Mouse (Mus musculus): ENCODE results near the gene Gm49342. TPM values are rescaled to one million over a fixed set of nuclear protein-coding genes. Genes with fewer than 3 reads are reported as not detected.
A peak's percentile ranks its signal among the peaks of the same experiment; 100 is the strongest.
"Not testable (repeated sequence)": the region's sequence is repeated elsewhere in the genome, so short reads cannot be mapped to it uniquely, and the experiment has no call there.

Gene Gm49342
- polyA plus RNA-seq, 1 experiment from 2014 or later, result not detected

DNA sequence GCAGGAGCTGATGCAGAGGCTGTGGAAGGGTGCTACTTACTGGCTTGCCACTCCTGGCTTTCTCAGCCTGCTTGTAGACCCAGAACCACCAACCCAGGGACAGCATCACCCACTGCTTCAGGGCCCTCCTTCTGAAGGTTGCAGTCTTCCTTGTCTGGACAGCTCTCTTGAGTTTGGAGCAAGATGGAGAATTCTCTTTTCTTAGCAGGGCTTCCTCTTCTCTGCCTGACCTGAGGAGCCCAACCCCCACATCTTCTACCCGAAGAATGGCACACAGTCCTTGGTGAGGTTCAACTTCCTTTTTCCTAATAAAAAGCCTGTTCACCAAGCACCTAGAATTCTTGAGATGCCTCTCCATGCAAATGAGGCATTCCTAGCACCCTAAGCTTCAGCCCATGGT, 26.5 kb downstream of the Gm49342 start:
- Histone ChIP-seq H3K4me1 (peaks cover 8% of the 10 kb centered on the region; the same call in 1 of the 2 replicates), H3K27me3 (no peaks in the 10 kb centered on the region), H3K4me2 (replicated peaks) (no peak overlapping the region), H3K4me3 (no peak overlapping the region), H3K36me3 (no peaks in the 10 kb centered on the region), H3K27ac (no peak overlapping the region), H3K9ac (no peak overlapping the region), H3K9me3 (replicated peaks) (no peaks in the 10 kb centered on the region)
- 73% methylated on average over 1 of the region's 1 CpGs for WGBS
- ATAC-seq (ENCODE audit: low FRiP score), result no peak

DNA sequence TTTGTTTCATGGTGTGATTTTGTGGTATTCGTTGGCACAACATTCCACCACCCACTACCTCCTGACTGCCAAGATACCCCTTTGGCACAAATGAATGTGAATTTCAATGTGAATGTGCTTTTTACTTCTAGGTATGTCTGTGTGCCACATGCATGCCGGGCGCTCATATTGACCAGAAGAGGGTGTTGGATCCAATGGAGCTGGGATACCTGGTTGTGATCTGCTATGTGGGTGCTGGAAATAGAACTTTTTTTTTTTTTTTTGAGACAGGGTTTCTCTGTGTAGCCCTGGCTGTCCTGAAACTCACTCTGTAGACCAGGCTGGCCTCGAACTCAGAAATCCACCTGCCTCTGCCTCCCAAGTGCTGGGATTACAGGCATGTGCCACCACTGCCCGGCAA, 28.7 kb downstream of the Gm49342 start:
- H3K4me2 ChIP-seq (replicated peaks); H3K36me3 ChIP-seq; H3K4me1 ChIP-seq; H3K27me3 ChIP-seq; H3K9ac ChIP-seq; H3K4me3 ChIP-seq; H3K27ac ChIP-seq; ATAC-seq (ENCODE audit: low FRiP score); H3K9me3 ChIP-seq (replicated peaks): not testable (repeated sequence)
- WGBS, result 96% methylated on average over 5 of the region's 5 CpGs

DNA sequence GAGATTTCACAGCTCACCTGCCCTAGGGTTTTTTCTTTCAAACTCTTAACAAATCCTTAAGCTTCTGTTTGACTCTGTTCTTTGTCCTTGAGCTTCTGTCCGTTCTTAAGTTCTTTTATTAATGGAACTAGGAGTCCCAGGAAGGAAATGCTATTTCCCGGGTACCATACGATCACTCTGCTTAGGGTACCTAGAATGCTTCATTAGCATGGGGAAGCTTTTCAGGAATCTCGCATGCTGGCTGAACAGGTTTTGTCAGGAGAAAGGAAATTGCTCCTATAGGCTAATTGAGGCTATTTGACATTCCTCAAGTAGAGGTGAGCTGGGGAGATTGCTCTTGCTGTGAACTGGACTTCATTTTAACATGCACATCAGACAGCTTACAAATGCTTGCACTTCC, 29.4 kb downstream of the Gm49342 start:
- no peak overlapping the region for H3K4me2 ChIP-seq (replicated peaks)
- H3K9ac ChIP-seq, result no peak overlapping the region
- WGBS, result 65% methylated on average over 4 of the region's 4 CpGs
- H3K27ac ChIP-seq, result no peak overlapping the region
- H3K27me3 ChIP-seq, result no peaks in the 10 kb centered on the region
- no peak overlapping the region for H3K4me3 ChIP-seq
- no peak for ATAC-seq (ENCODE audit: low FRiP score)
- peaks cover 8% of the 10 kb centered on the region; the same call in 1 of the 2 replicates for H3K4me1 ChIP-seq
- H3K9me3 ChIP-seq (replicated peaks), result no peaks in the 10 kb centered on the region
- no peaks in the 10 kb centered on the region for H3K36me3 ChIP-seq

DNA sequence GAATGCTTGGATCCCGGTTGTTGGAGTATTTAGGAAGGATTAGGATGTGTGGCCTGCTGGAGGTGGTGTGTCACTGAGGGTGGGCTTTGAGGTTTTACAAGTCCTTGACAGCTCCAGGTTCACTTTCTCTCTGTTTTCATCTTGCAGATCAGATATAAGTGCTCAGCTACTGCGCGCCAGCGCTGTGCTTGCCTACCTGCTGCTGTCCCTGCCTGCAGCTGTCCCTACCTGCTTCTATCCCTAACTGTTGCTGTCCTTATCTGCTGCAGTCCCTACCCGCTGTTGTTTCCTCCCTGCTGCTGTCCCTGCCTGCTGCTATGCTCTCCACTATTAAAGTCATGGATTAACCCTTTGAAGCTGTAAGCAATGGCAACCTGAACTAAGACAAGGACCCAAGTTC, 30.7 kb downstream of the Gm49342 start:
- H3K36me3 ChIP-seq, result no peaks in the 10 kb centered on the region
- ATAC-seq (ENCODE audit: low FRiP score), result no peak
- H3K9me3 ChIP-seq (replicated peaks), result no peaks in the 10 kb centered on the region
- peaks cover 2% of the 10 kb centered on the region; the same call in 1 of the 2 replicates for H3K4me1 ChIP-seq
- no peaks in the 10 kb centered on the region for H3K27me3 ChIP-seq
- H3K9ac ChIP-seq, result no peak overlapping the region
- no peak overlapping the region for H3K27ac ChIP-seq
- no peak overlapping the region for H3K4me3 ChIP-seq
- 64% methylated on average over 5 of the region's 5 CpGs for WGBS
- H3K4me2 ChIP-seq (replicated peaks), result no peak overlapping the region

DNA sequence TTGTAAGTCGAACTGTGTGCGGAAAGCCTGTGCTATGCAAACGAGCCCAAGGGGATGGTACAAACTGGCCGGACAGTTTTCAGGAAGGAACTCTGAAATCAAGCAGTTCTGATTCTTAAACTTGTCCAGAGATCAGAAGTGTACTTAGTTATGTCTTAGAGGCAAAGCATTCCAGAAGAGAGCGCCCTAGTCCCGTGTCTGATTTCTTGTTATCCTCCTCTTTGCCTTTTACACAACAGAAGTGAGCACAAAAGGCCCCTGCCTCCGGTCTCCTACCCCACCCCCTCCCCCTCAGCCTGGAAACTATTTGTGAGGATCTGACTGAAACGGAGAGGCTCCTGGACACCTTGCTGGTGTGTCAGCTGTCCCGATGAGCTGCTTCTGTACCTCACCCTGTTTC, 32.4 kb downstream of the Gm49342 start:
- WGBS, result 24% methylated on average over 9 of the region's 9 CpGs
- H3K4me3 ChIP-seq, result no peak overlapping the region
- H3K4me2 ChIP-seq (replicated peaks), result 0 out of 2 replicates have a peak overlapping the region, but pooled peaks have one; percentile 25
- H3K36me3 ChIP-seq, result no peaks in the 10 kb centered on the region
- H3K9me3 ChIP-seq (replicated peaks), result no peaks in the 10 kb centered on the region
- peak overlapping the region; percentile 27; the same call in 1 of the 2 replicates for H3K9ac ChIP-seq
- ATAC-seq (ENCODE audit: low FRiP score), result no peak
- no peaks in the 10 kb centered on the region for H3K27me3 ChIP-seq
- no peak overlapping the region for H3K27ac ChIP-seq
- H3K4me1 ChIP-seq, result no peaks in the 10 kb centered on the region

DNA sequence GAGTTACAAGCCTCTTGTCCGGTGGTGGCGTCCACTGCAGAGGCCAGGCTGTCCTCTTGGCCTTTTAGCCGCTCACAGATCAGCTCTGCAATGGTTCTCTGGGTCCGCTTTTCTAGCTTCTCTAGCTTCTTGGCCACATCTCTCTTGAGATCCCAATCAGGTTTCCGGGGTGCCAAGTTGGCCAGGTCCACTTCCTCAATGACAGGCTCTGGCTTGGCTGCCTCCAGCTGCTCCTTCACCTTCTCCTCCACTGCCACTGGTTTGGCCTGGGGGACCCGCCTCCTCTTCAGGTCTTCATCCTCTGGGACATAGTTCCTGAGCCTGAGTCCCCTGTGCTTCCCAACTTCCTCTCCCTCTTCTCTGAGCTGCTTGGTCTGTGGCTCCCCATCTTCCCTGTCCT, 34.1 kb downstream of the Gm49342 start:
- not testable (repeated sequence) for H3K27me3 ChIP-seq; H3K4me3 ChIP-seq; H3K9ac ChIP-seq; H3K27ac ChIP-seq; H3K36me3 ChIP-seq; H3K4me1 ChIP-seq; H3K9me3 ChIP-seq (replicated peaks); ATAC-seq (ENCODE audit: low FRiP score); H3K4me2 ChIP-seq (replicated peaks)
- 93% methylated on average over 6 of the region's 6 CpGs for WGBS

DNA sequence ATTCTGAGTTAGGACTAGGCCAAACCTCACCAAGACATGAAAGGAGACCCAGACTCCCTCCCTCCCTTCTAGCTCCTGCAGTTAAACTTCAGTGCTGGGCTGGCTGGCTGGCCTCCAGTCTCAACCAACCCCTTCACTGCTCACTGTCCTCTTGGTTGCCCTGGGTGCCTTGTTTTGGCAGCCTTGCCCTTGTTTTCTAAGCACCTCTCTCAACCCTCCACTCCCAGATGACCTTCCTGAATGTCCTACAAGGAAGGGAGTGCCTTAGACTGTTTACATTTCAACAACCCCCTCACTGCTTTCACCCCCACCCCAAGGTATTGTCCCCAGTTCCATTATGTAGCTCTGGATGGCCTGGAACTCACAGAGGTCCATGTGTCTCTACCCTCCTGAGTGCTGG, 35.3 kb downstream of the Gm49342 start:
- Histone ChIP-seq H3K4me1 (no peaks in the 10 kb centered on the region), H3K9me3 (replicated peaks) (no peaks in the 10 kb centered on the region), H3K9ac (no peak overlapping the region), H3K27me3 (no peaks in the 10 kb centered on the region), H3K27ac (no peak overlapping the region), H3K4me3 (no peak overlapping the region), H3K4me2 (replicated peaks) (no peak overlapping the region), H3K36me3 (no peaks in the 10 kb centered on the region)
- ATAC-seq (ENCODE audit: low FRiP score), result no peak

DNA sequence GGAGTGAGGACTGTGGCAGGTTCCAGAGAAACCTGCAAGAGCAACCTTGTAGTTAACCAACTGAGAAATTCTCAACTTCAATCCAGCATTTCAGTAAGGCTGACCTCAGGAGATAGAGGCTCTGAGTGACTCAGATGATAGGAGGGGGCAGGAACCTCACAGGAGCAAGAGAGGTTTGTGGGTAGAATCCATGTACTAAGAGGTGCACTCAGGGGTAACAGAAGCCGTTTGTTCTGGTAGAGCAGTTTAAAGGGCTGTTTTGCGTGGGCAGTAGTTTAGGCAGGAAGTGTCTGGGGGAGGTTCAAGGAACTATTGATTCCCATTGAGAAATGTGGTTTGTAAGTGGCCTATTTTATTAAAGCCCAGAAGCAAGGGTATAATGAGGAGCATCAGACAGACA, 36.9 kb downstream of the Gm49342 start:
- no peak for ATAC-seq (ENCODE audit: low FRiP score)
- 50% methylated on average over 2 of the region's 2 CpGs for WGBS

DNA sequence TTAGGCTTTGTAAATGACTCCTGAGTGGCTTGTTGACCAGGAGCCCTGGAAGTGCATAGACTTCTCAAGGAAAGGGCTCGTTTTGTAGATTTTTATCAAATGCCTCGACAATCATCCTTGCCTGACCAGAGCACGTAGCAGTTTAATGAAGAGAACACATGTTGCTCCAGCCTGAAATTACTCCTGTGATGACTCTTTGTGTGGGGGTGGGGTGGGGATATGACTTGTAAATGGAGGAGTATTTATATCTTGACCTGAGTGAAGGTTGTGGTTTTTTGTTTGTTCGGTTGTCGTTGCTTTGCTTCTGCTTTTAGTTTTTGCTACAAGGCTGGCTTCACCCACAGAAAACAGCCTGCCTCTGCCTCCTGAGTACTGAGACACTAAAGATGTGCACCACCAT, 37.5 kb downstream of the Gm49342 start:
- Histone ChIP-seq H3K4me3 (no peak overlapping the region), H3K4me2 (replicated peaks) (no peak overlapping the region), H3K27ac (no peak overlapping the region), H3K9ac (no peak overlapping the region), H3K4me1 (no peaks in the 10 kb centered on the region), H3K36me3 (no peaks in the 10 kb centered on the region), H3K9me3 (replicated peaks) (no peaks in the 10 kb centered on the region), H3K27me3 (no peaks in the 10 kb centered on the region)
- ATAC-seq (ENCODE audit: low FRiP score), result no peak
- WGBS, result 90% methylated on average over 5 of the region's 5 CpGs

More for the DNA sequence above, 36.9 kb downstream of the Gm49342 start:
- H3K9ac ChIP-seq, result no peak overlapping the region
- H3K4me1 ChIP-seq, result no peaks in the 10 kb centered on the region
- H3K27me3 ChIP-seq, result no peaks in the 10 kb centered on the region
- H3K27ac ChIP-seq, result no peak overlapping the region
- H3K36me3 ChIP-seq, result no peaks in the 10 kb centered on the region
- no peaks in the 10 kb centered on the region for H3K9me3 ChIP-seq (replicated peaks)
- H3K4me2 ChIP-seq (replicated peaks), result no peak overlapping the region
- H3K4me3 ChIP-seq, result no peak overlapping the region

DNA sequence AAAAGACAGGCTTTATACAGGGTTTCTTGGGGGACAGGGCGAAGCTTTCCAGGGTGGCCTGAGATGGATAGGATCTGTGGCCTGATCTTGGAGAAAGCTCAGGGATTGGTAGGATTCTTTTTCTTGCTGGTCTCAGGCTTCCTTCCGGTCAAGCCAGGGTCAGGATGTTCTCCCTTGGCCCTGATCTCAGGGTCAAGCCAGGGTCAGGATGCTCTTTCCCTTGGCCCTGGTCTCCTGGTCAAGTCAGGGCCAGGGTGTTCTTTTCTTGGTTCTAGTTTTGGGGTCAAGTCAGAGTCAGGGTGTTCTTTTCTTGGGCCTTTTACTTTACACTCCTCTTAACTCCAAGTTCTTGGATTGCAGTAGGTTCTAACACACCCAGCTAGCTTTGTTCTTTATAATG, 43.4 kb downstream of the Gm49342 start:
- Histone ChIP-seq H3K9me3 (replicated peaks) (no peaks in the 10 kb centered on the region), H3K36me3 (no peaks in the 10 kb centered on the region), H3K27me3 (no peaks in the 10 kb centered on the region), H3K9ac (no peak overlapping the region), H3K4me1 (no peaks in the 10 kb centered on the region), H3K27ac (no peak overlapping the region), H3K4me2 (replicated peaks) (no peak overlapping the region), H3K4me3 (no peak overlapping the region)
- 94% methylated on average over 2 of the region's 2 CpGs for WGBS
- ATAC-seq (ENCODE audit: low FRiP score), result no peak

DNA sequence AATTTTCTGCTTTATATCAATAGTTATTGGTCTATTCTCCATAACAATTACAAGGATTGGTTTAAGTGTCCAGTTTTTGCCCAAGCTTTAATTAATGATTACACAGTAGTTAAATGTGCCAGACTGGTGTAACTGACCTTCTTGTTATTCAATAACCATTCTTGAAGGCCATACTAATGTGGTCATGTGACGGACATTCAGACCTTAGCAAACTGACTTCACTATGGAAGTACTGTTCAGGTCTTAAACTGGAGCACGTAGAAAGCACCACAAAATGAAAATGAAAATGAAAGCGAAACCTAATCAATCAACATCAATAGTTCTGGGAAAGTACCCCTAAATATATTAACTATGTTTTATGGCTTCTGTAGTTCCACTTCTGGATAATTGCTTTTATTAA, 46.7 kb downstream of the Gm49342 start:
- 85% methylated on average over 3 of the region's 3 CpGs for WGBS

DNA sequence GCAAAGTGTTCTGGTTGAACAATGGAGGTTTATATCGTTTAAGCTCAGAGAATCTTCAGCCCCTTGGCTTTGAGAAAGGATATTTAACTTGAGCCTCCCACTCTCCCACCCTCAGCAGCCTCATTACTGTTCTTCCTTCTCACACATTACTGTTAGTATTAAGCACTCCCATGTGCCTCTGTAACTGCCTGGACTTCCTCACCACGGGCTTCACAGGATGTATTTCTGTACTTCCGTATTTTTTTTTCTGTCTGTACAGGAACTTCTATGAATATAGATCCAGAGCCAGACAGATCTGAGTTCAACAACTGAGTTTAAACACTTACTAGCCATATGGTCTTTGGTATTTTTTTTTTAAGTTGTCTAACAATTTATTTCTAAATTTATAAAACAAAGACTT, 52.8 kb downstream of the Gm49342 start:
- Histone ChIP-seq H3K27ac (no peak overlapping the region), H3K36me3 (no peaks in the 10 kb centered on the region), H3K4me2 (replicated peaks) (no peak overlapping the region), H3K4me1 (no peaks in the 10 kb centered on the region), H3K4me3 (no peak overlapping the region), H3K9ac (no peak overlapping the region), H3K9me3 (replicated peaks) (no peaks in the 10 kb centered on the region), H3K27me3 (no peaks in the 10 kb centered on the region)
- no peak for ATAC-seq (ENCODE audit: low FRiP score)
- 82% methylated on average over 3 of the region's 3 CpGs for WGBS

More for the DNA sequence above, 46.7 kb downstream of the Gm49342 start:
- Histone ChIP-seq H3K4me3 (no peak overlapping the region), H3K4me2 (replicated peaks) (no peak overlapping the region), H3K27me3 (no peaks in the 10 kb centered on the region), H3K9ac (no peak overlapping the region), H3K4me1 (no peaks in the 10 kb centered on the region), H3K36me3 (no peaks in the 10 kb centered on the region), H3K27ac (no peak overlapping the region), H3K9me3 (replicated peaks) (no peaks in the 10 kb centered on the region)
- ATAC-seq (ENCODE audit: low FRiP score), result no peak

DNA sequence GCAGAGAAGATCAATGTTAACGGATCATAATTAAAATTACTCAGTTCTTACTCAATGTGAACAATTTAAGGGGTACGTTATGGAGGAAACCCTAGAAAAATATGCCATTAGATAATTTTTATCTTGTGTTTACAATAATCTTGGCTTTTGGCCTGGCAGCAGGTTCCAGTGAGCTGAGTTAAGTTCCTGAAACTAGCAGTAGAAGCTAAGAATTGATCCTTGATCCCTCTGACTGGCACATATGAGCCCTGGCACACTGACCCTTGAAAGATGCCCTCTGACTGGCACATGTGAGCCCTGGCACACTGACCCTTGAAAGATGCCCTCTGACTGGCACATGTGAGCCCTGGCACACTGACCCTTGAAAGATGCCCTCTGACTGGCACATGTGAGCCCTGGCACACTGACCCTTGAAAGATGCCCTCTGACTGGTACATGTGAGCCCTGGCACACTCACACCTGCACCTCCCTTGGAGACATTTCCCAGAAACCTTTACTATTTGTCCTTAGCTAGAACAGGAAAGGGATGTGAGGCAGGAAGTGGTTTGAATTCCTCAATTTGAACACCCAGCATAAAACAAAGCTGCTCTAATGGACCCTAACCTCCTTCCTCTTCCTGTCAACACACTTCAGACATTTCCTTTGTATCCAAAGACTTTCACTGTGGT, 53.8 kb downstream of the Gm49342 start:
- no peak overlapping the region for H3K27ac ChIP-seq
- H3K4me2 ChIP-seq (replicated peaks), result no peak overlapping the region
- H3K4me3 ChIP-seq, result no peak overlapping the region
- no peaks in the 10 kb centered on the region for H3K36me3 ChIP-seq
- H3K27me3 ChIP-seq, result no peaks in the 10 kb centered on the region
- no peak for ATAC-seq (ENCODE audit: low FRiP score)
- H3K9me3 ChIP-seq (replicated peaks), result no peaks in the 10 kb centered on the region
- WGBS, result 85% methylated on average over 2 of the region's 2 CpGs
- H3K4me1 ChIP-seq, result no peaks in the 10 kb centered on the region
- H3K9ac ChIP-seq, result no peak overlapping the region
